Mouse (Mus musculus): ENCODE data around the gene Tapt1.

DNA sequence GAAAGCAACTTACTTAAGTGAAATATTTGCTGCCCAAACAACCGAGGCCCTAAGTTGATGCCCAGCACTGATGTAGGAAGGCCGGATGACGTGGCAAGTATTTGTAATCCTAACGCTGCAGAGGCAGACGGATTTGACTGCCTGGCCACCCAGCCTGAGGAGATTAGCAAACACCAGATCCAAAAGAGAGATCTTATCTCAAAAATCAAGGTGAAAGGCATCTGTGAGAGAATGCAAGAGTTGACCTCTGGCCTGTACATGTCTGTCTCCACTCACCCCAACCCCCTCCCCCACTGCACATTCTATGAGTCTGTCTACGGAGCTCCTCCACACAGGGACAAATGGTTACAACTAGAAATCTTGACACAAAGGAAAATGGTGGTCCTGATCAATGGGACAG lies 22.9 kb upstream of the Tapt1 start:
- TF ChIP-seq POLR2A (IDR thresholded peaks at IDR 0.05; ENCODE audit: insufficient read length, low read depth) = no peak
- TF ChIP-seq CEBPB (IDR thresholded peaks at IDR 0.05; ENCODE audit: insufficient read depth, poor library complexity, severe bottlenecking) = no peak
- TF ChIP-seq MAX (IDR thresholded peaks at IDR 0.05; ENCODE audit: low read depth) = no peak
- no peak for TF ChIP-seq USF1 (IDR thresholded peaks at IDR 0.05; ENCODE audit: low read depth)
- no peak for TF ChIP-seq TCF3 (IDR thresholded peaks at IDR 0.05; ENCODE audit: insufficient read length, low read depth)
- TF ChIP-seq POLR2AphosphoS2 (IDR thresholded peaks at IDR 0.05; ENCODE audit: insufficient read length, low read depth) = no peak
- no peak for TF ChIP-seq E2F4 (IDR thresholded peaks at IDR 0.05; ENCODE audit: insufficient read depth)

All from myocyte (in vitro differentiated cells).